Mouse (Mus musculus): ENCODE measurements around the gene Wwc1. TPM values are rescaled to one million over a fixed set of nuclear protein-coding genes. Genes with fewer than 3 reads are reported as not detected.

The Wwc1 gene
- polyA plus RNA-seq, 1 experiment from 2014 or later: 8.5 TPM

- no peak overlapping the region for H3K27ac ChIP-seq (ENCODE audit: low read depth, low read length)
- no peak overlapping the region for H3K4me2 ChIP-seq
- DNase-seq (ENCODE audit: low spot score, missing footprints) (no peak), ATAC-seq (ENCODE audit: low FRiP score) (no peak)
- no peak overlapping the region for H3K4me3 ChIP-seq (ENCODE audit: low read depth, low read length)
- H3K9me3 ChIP-seq (ENCODE audit: control insufficient read depth, low read length): no peaks in the 10 kb centered on the region
- H3K36me3 ChIP-seq (ENCODE audit: control insufficient read depth, insufficient read depth, low read length): no peaks in the 10 kb centered on the region
- no peaks in the 10 kb centered on the region for H3K27me3 ChIP-seq (ENCODE audit: control insufficient read depth, insufficient read depth, low read length)
- peaks cover 21% of the 10 kb centered on the region for H3K4me1 ChIP-seq (ENCODE audit: control insufficient read depth, insufficient read depth, low read length)
- 86% methylated on average over 14 of the region's 14 CpGs for WGBS
- no peak overlapping the region for H3K9ac ChIP-seq (ENCODE audit: low read length)
Measured at GRCm38 (mm10) chr11:35932121-35932885, 48.0 kb downstream of the Wwc1 start.

GRCm38 (mm10) chr11:35930511-35931060 lies 49.7 kb downstream of the Wwc1 start:
- no peak overlapping the region for H3K4me2 ChIP-seq
- H3K9me3 ChIP-seq (ENCODE audit: control insufficient read depth, low read length): no peaks in the 10 kb centered on the region
- H3K9ac ChIP-seq (ENCODE audit: low read length): no peak overlapping the region
- no peaks in the 10 kb centered on the region for H3K27me3 ChIP-seq (ENCODE audit: control insufficient read depth, insufficient read depth, low read length)
- H3K36me3 ChIP-seq (ENCODE audit: control insufficient read depth, insufficient read depth, low read length): no peaks in the 10 kb centered on the region
- peaks cover 23% of the 10 kb centered on the region for H3K4me1 ChIP-seq (ENCODE audit: control insufficient read depth, insufficient read depth, low read length)
- 88% methylated on average over 6 of the region's 6 CpGs for WGBS
- ATAC-seq (ENCODE audit: low FRiP score): no peak
- no peak overlapping the region for H3K4me3 ChIP-seq (ENCODE audit: low read depth, low read length)
- H3K27ac ChIP-seq (ENCODE audit: low read depth, low read length): no peak overlapping the region
- no peak for DNase-seq (ENCODE audit: low spot score, missing footprints)

- H3K4me2 ChIP-seq: no peak overlapping the region
- DNase-seq (ENCODE audit: low spot score, missing footprints): no peak
- H3K36me3 ChIP-seq (ENCODE audit: control insufficient read depth, insufficient read depth, low read length): no peaks in the 10 kb centered on the region
- no peaks in the 10 kb centered on the region for H3K27me3 ChIP-seq (ENCODE audit: control insufficient read depth, insufficient read depth, low read length)
- 91% methylated on average over 12 of the region's 12 CpGs for WGBS
- no peak overlapping the region for H3K9ac ChIP-seq (ENCODE audit: low read length)
- no peak overlapping the region for H3K4me3 ChIP-seq (ENCODE audit: low read depth, low read length)
- no peak for ATAC-seq (ENCODE audit: low FRiP score)
- H3K27ac ChIP-seq (ENCODE audit: low read depth, low read length): no peak overlapping the region
- H3K9me3 ChIP-seq (ENCODE audit: control insufficient read depth, low read length): no peaks in the 10 kb centered on the region
- peaks cover 15% of the 10 kb centered on the region for H3K4me1 ChIP-seq (ENCODE audit: control insufficient read depth, insufficient read depth, low read length)
Measured at GRCm38 (mm10) chr11:35928453-35928852, 51.9 kb downstream of the Wwc1 start.

- DNase-seq (ENCODE audit: low spot score, missing footprints) (peak; percentile 88), ATAC-seq (ENCODE audit: low FRiP score) (peak; percentile 83)
- Histone ChIP-seq H3K27ac (ENCODE audit: low read depth, low read length) (peak overlapping the region; percentile 47; the same call in 1 of the 2 replicates), H3K9me3 (ENCODE audit: control insufficient read depth, low read length) (no peaks in the 10 kb centered on the region), H3K9ac (ENCODE audit: low read length) (peak overlapping the region; percentile 25; the same call in 1 of the 2 replicates), H3K4me1 (ENCODE audit: control insufficient read depth, insufficient read depth, low read length) (peaks cover 6% of the 10 kb centered on the region), H3K36me3 (ENCODE audit: control insufficient read depth, insufficient read depth, low read length) (no peaks in the 10 kb centered on the region), H3K4me2 (no peak overlapping the region), H3K27me3 (ENCODE audit: control insufficient read depth, insufficient read depth, low read length) (no peaks in the 10 kb centered on the region), H3K4me3 (ENCODE audit: low read depth, low read length) (no peak overlapping the region)
- WGBS: 58% methylated on average over 14 of the region's 14 CpGs
Measured at GRCm38 (mm10) chr11:35927309-35927708, 53.0 kb downstream of the Wwc1 start.

GRCm38 (mm10) chr11:35925592-35925991 lies 54.7 kb downstream of the Wwc1 start:
- H3K9me3 ChIP-seq (ENCODE audit: control insufficient read depth, low read length): no peaks in the 10 kb centered on the region
- H3K4me3 ChIP-seq (ENCODE audit: low read depth, low read length): no peak overlapping the region
- ATAC-seq (ENCODE audit: low FRiP score) (no peak), DNase-seq (ENCODE audit: low spot score, missing footprints) (no peak)
- H3K9ac ChIP-seq (ENCODE audit: low read length): no peak overlapping the region
- H3K4me1 ChIP-seq (ENCODE audit: control insufficient read depth, insufficient read depth, low read length): peaks cover 6% of the 10 kb centered on the region
- WGBS: 86% methylated on average over 7 of the region's 7 CpGs
- H3K27ac ChIP-seq (ENCODE audit: low read depth, low read length): no peak overlapping the region
- no peaks in the 10 kb centered on the region for H3K36me3 ChIP-seq (ENCODE audit: control insufficient read depth, insufficient read depth, low read length)
- H3K4me2 ChIP-seq: no peak overlapping the region
- no peaks in the 10 kb centered on the region for H3K27me3 ChIP-seq (ENCODE audit: control insufficient read depth, insufficient read depth, low read length)

GRCm38 (mm10) chr11:35922205-35922873 lies 58.0 kb downstream of the Wwc1 start:
- Histone ChIP-seq H3K4me1 (ENCODE audit: control insufficient read depth, insufficient read depth, low read length) (peaks cover 8% of the 10 kb centered on the region), H3K4me3 (ENCODE audit: low read depth, low read length) (no peak overlapping the region), H3K36me3 (ENCODE audit: control insufficient read depth, insufficient read depth, low read length) (no peaks in the 10 kb centered on the region), H3K27ac (ENCODE audit: low read depth, low read length) (no peak overlapping the region), H3K9ac (ENCODE audit: low read length) (no peak overlapping the region), H3K4me2 (no peak overlapping the region), H3K9me3 (ENCODE audit: control insufficient read depth, low read length) (no peaks in the 10 kb centered on the region), H3K27me3 (ENCODE audit: control insufficient read depth, insufficient read depth, low read length) (no peaks in the 10 kb centered on the region)
- 26% methylated on average over 12 of the region's 12 CpGs for WGBS
- DNase-seq (ENCODE audit: low spot score, missing footprints) (no peak), ATAC-seq (ENCODE audit: low FRiP score) (no peak)

GRCm38 (mm10) chr11:35920776-35921175 lies 59.6 kb downstream of the Wwc1 start:
- peaks cover 7% of the 10 kb centered on the region for H3K4me1 ChIP-seq (ENCODE audit: control insufficient read depth, insufficient read depth, low read length)
- H3K27ac ChIP-seq (ENCODE audit: low read depth, low read length): no peak overlapping the region
- H3K9me3 ChIP-seq (ENCODE audit: control insufficient read depth, low read length): no peaks in the 10 kb centered on the region
- no peaks in the 10 kb centered on the region for H3K36me3 ChIP-seq (ENCODE audit: control insufficient read depth, insufficient read depth, low read length)
- DNase-seq (ENCODE audit: low spot score, missing footprints) (no peak), ATAC-seq (ENCODE audit: low FRiP score) (no peak)
- no peaks in the 10 kb centered on the region for H3K27me3 ChIP-seq (ENCODE audit: control insufficient read depth, insufficient read depth, low read length)
- 83% methylated on average over 5 of the region's 5 CpGs for WGBS
- no peak overlapping the region for H3K4me3 ChIP-seq (ENCODE audit: low read depth, low read length)
- no peak overlapping the region for H3K4me2 ChIP-seq
- H3K9ac ChIP-seq (ENCODE audit: low read length): no peak overlapping the region

- WGBS: 77% methylated on average over 9 of the region's 9 CpGs
- no peak overlapping the region for H3K4me2 ChIP-seq
- no peaks in the 10 kb centered on the region for H3K27me3 ChIP-seq (ENCODE audit: control insufficient read depth, insufficient read depth, low read length)
- no peak overlapping the region for H3K9ac ChIP-seq (ENCODE audit: low read length)
- peaks cover 12% of the 10 kb centered on the region for H3K4me1 ChIP-seq (ENCODE audit: control insufficient read depth, insufficient read depth, low read length)
- no peak overlapping the region for H3K27ac ChIP-seq (ENCODE audit: low read depth, low read length)
- H3K36me3 ChIP-seq (ENCODE audit: control insufficient read depth, insufficient read depth, low read length): no peaks in the 10 kb centered on the region
- no peaks in the 10 kb centered on the region for H3K9me3 ChIP-seq (ENCODE audit: control insufficient read depth, low read length)
- ATAC-seq (ENCODE audit: low FRiP score) (no peak), DNase-seq (ENCODE audit: low spot score, missing footprints) (no peak)
- H3K4me3 ChIP-seq (ENCODE audit: low read depth, low read length): no peak overlapping the region
Measured at GRCm38 (mm10) chr11:35919856-35920503, 60.3 kb downstream of the Wwc1 start.

- Histone ChIP-seq H3K9ac (ENCODE audit: low read length) (no peak overlapping the region), H3K9me3 (ENCODE audit: control insufficient read depth, low read length) (no peaks in the 10 kb centered on the region), H3K4me2 (no peak overlapping the region), H3K27ac (ENCODE audit: low read depth, low read length) (no peak overlapping the region), H3K4me1 (ENCODE audit: control insufficient read depth, insufficient read depth, low read length) (peaks cover 12% of the 10 kb centered on the region), H3K4me3 (ENCODE audit: low read depth, low read length) (no peak overlapping the region), H3K36me3 (ENCODE audit: control insufficient read depth, insufficient read depth, low read length) (no peaks in the 10 kb centered on the region), H3K27me3 (ENCODE audit: control insufficient read depth, insufficient read depth, low read length) (no peaks in the 10 kb centered on the region)
- no peak for DNase-seq (ENCODE audit: low spot score, missing footprints)
- WGBS: 82% methylated on average over 2 of the region's 2 CpGs
- no peak for ATAC-seq (ENCODE audit: low FRiP score)
Measured at GRCm38 (mm10) chr11:35919383-35919782, 60.9 kb downstream of the Wwc1 start.

Measured in midbrain, embryonic 11.5 days (tissue).